Mouse (Mus musculus) hindbrain, embryonic 16.5 days (tissue): ENCODE data around the gene Myo16. TPM values are rescaled to one million over a fixed set of nuclear protein-coding genes. Genes with fewer than 3 reads are reported as not detected.
A peak's percentile ranks its signal among the peaks of the same experiment; 100 is the strongest.

ENCODE experiments used
- ATAC-seq: fragments of 200-750 bp; cut with Nextera tagmentation; 2 replicates; pipeline ENCODE4 v1.8.0; 2017; ENCODE audit warnings: moderate TSS enrichment, moderate library complexity
- H3K27ac ChIP-seq: fragments of 300-500 bp; sonication (generic); 2 replicates; pipeline ENCODE4 v1.5.1; 2014; ENCODE audit warnings: low read depth, mild to moderate bottlenecking, control low read depth, low read length, moderate library complexity
- H3K27me3 ChIP-seq: fragments of 300-500 bp; sonication (generic); replicated peaks from 2 replicates; pipeline ENCODE4 v1.6.1; 2014; ENCODE audit warnings: low read length; ENCODE audit not compliant: control insufficient read depth, insufficient read depth
- H3K36me3 ChIP-seq: fragments of 300-500 bp; sonication (generic); 2 replicates; pipeline ENCODE4 v1.6.1; 2014; ENCODE audit warnings: mild to moderate bottlenecking, low read length, moderate library complexity, mixed read lengths; ENCODE audit not compliant: control insufficient read depth, insufficient read depth
- H3K4me1 ChIP-seq: fragments of 300-500 bp; sonication (generic); 2 replicates; pipeline ENCODE4 v1.6.1; 2014; ENCODE audit warnings: low read depth, low read length; ENCODE audit not compliant: control insufficient read depth, insufficient read depth
- H3K4me2 ChIP-seq: fragments of 300-500 bp; sonication (generic); 2 replicates; pipeline ENCODE4 v1.6.1; 2014; ENCODE audit warnings: mild to moderate bottlenecking, low read length, control low read depth, moderate library complexity
- H3K4me3 ChIP-seq: fragments of 300-500 bp; sonication (generic); 2 replicates; pipeline ENCODE4 v1.5.1; 2014; ENCODE audit warnings: mild to moderate bottlenecking, low read length, control low read depth, moderate library complexity
- H3K9ac ChIP-seq: fragments of 300-500 bp; sonication (generic); 2 replicates; pipeline ENCODE4 v1.6.1; 2014; ENCODE audit warnings: low read depth, mild to moderate bottlenecking, control low read depth, low read length, moderate library complexity
- H3K9me3 ChIP-seq: fragments of 300-500 bp; sonication (generic); 2 replicates; pipeline ENCODE4 v1.6.1; 2014; ENCODE audit warnings: mild to moderate bottlenecking, low read length, moderate library complexity; ENCODE audit not compliant: control insufficient read depth
- WGBS: fragments of 180-500 bp; shearing (Covaris S2); extraction: QIAGEN DNeasy Blood & Tissue Kit; methylation state at CpG from one replicate; pipeline ENCODE4 v1.1.7; 2014; 5-methylcytosine and 5-hydroxymethylcytosine counted together
- polyA plus RNA-seq: library from polyadenylated mRNA; unstranded; fragments of >200 nt; fragmentation: Nextera tagmentation; extraction: Ambion mirVana; gene quantifications from 2 replicates; pipeline ENCODE4 v1.2.1, GENCODE M21; 2015

Myo16 gene
- polyA plus RNA-seq, 1 experiment from 2014 or later: 6.1 TPM

DNA sequence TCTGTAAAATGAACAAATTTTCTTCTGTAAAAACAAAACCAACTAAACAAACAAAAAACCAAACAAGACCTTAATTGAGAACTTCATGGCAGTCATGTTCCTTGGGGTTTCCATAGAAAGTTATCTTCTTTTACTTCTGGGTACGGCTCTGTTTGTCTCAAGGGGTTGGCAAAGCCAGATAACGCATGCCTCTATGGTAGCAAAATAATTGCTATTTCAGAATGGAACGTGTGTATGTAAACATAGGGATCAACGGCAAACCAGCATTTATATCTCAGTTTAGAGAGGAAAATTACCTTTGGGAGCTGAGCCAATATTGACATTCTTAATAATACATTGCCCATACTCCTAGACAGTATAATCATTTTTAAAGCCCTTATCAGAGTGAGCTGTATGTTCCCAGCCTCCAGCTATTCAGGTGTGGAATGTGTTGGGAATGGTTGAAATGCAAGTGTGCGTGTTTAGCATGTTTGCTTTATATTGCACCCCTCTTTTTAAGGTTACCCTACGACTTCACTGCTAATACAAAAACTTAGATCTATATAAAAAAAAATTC is 1.9 kb upstream of the Myo16 start:
- H3K4me3 ChIP-seq: no peak overlapping the region

DNA sequence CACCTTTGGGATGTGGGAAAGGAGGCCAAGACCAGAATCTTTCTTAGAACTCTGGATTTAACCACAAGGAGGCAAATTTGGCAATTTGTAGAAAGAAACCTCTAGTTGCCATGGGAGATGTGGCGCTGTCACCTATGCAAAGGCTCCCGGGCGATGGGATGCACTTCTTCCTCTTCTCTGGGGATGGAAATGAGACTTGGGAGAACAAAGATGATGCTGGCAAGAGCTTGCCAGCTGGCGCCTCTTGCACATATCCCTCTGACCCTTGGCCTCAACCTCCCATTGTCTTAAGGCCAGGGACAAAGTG is 681 bp downstream of the Myo16 start:
- no peak for ATAC-seq
- Histone ChIP-seq H3K27me3 (no peaks in the 10 kb centered on the region), H3K27ac (peak overlapping the region; percentile 59), H3K36me3 (no peaks in the 10 kb centered on the region), H3K4me3 (peak overlapping the region; percentile 80), H3K9me3 (0 out of 2 replicates have a peak, but pooled peaks cover 2% of the 10 kb centered on the region), H3K9ac (peak overlapping the region; percentile 86), H3K4me1 (peaks cover 12% of the 10 kb centered on the region), H3K4me2 (peak overlapping the region; percentile 74)
- 4% methylated on average over 4 of the region's 4 CpGs for WGBS

More for the DNA sequence above, 1.9 kb upstream of the Myo16 start:
- H3K4me2 ChIP-seq: no peak overlapping the region
- WGBS: 76% methylated on average over 6 of the region's 6 CpGs
- no peak for ATAC-seq
- H3K9me3 ChIP-seq: no peaks in the 10 kb centered on the region
- no peak overlapping the region for H3K27ac ChIP-seq
- H3K27me3 ChIP-seq: no peaks in the 10 kb centered on the region
- H3K36me3 ChIP-seq: no peaks in the 10 kb centered on the region
- peaks cover 12% of the 10 kb centered on the region for H3K4me1 ChIP-seq
- no peak overlapping the region for H3K9ac ChIP-seq

- H3K27ac ChIP-seq: no peak overlapping the region
- peak overlapping the region; percentile 80 for H3K4me3 ChIP-seq
- no peak overlapping the region for H3K9ac ChIP-seq
- 0 out of 2 replicates have a peak, but pooled peaks cover 2% of the 10 kb centered on the region for H3K9me3 ChIP-seq
- 95% methylated on average over 16 of the region's 16 CpGs for WGBS
- no peak for ATAC-seq
- H3K4me1 ChIP-seq: peaks cover 12% of the 10 kb centered on the region
- no peaks in the 10 kb centered on the region for H3K36me3 ChIP-seq
- peak overlapping the region; percentile 74 for H3K4me2 ChIP-seq
- H3K27me3 ChIP-seq: no peaks in the 10 kb centered on the region
These were observed 1.4 kb downstream of the Myo16 start for GRCm38 (mm10) chr8:10155075-10155474.

DNA sequence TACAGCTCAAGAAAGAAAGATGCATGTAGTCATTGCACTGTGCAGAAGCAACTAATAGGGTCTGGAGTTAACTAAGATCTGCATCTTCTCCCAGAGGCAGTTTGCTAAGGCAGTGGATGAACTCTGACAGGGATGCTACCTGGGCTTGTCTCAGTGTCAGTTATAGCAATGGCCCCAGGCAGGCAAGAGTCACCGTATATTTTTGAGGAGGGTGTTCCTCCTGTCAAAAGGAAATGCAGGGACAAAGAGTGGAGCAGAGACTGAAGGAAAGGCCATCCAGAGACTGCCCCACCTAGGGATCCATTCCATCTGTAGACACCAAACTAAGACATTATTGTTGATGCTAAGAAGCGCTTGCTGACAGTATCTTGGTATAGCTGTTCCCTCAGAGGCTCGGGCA is 7.4 kb downstream of the Myo16 start:
- Histone ChIP-seq H3K4me1 (peaks cover 1% of the 10 kb centered on the region), H3K9me3 (0 out of 2 replicates have a peak, but pooled peaks cover 2% of the 10 kb centered on the region)

DNA sequence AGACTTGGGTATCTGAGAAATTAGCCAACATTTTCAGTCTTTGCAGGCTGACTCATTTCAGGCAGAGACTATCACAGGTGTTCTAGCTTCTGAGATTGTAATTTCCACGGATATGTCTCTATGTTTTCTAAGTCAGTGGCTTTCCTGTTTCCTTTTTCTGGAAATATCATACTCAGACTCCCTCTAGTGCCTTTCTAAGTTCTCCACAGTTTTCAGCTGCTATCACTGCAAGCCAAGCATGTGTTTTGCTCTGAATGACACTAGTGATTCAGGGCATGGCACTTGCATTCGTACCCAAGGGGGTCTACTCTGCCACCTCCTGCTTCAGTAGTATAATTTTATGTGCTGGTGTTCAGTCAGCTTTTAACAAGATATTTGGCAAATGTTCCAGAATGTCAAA is 11.2 kb downstream of the Myo16 start:
- H3K9me3 ChIP-seq: no peaks in the 10 kb centered on the region
- H3K4me1 ChIP-seq: no peaks in the 10 kb centered on the region
- H3K4me3 ChIP-seq: no peak overlapping the region
- H3K36me3 ChIP-seq: no peaks in the 10 kb centered on the region
- 70% methylated on average over 2 of the region's 2 CpGs for WGBS
- H3K4me2 ChIP-seq: no peak overlapping the region
- no peak overlapping the region for H3K9ac ChIP-seq
- H3K27ac ChIP-seq: no peak overlapping the region
- no peak for ATAC-seq
- no peaks in the 10 kb centered on the region for H3K27me3 ChIP-seq

More for the DNA sequence above, 7.4 kb downstream of the Myo16 start:
- Histone ChIP-seq H3K36me3 (no peaks in the 10 kb centered on the region), H3K4me2 (no peak overlapping the region), H3K27me3 (no peaks in the 10 kb centered on the region), H3K4me3 (no peak overlapping the region), H3K9ac (no peak overlapping the region), H3K27ac (no peak overlapping the region)
- no peak for ATAC-seq
- WGBS: 89% methylated on average over 3 of the region's 3 CpGs

- no peak for ATAC-seq
- H3K4me1 ChIP-seq: peaks cover 6% of the 10 kb centered on the region
- H3K4me2 ChIP-seq: no peak overlapping the region
- H3K9me3 ChIP-seq: no peaks in the 10 kb centered on the region
- whole genome bisulfite sequencing: 84% methylated on average over 4 of the region's 4 CpGs
- no peak overlapping the region for H3K4me3 ChIP-seq
- H3K9ac ChIP-seq: no peak overlapping the region
- no peak overlapping the region for H3K27ac ChIP-seq
- H3K27me3 ChIP-seq: no peaks in the 10 kb centered on the region
- H3K36me3 ChIP-seq: no peaks in the 10 kb centered on the region
These were observed 14.6 kb downstream of the Myo16 start for GRCm38 (mm10) chr8:10168326-10168725.

DNA sequence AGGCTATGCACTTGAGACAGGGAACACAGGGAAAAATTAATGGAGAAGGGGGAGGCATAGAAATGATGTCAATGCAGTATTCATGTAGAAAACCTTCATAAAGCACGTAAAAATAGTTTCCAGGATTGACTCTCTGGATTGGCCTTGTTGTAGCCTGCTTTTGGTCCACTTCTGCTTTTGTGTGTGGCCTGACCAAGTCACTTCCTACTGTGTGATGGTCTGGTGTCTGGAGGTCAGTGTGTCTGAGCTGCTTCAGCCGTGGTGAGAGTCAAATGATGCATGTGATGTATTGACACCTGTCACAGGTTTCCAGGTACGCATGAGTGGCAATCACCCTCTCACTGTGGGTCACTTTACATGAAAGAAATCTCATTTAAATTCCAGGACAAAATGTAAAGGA is 16.2 kb downstream of the Myo16 start:
- H3K4me2 ChIP-seq: no peak overlapping the region
- no peaks in the 10 kb centered on the region for H3K27me3 ChIP-seq
- H3K27ac ChIP-seq: no peak overlapping the region
- no peaks in the 10 kb centered on the region for H3K9me3 ChIP-seq
- H3K4me3 ChIP-seq: no peak overlapping the region
- peaks cover 15% of the 10 kb centered on the region for H3K4me1 ChIP-seq
- 77% methylated on average over 3 of the region's 3 CpGs for WGBS
- ATAC-seq: no peak
- H3K9ac ChIP-seq: no peak overlapping the region
- no peaks in the 10 kb centered on the region for H3K36me3 ChIP-seq

GRCm38 (mm10) chr8:10171321-10171720 is 17.6 kb downstream of the Myo16 start:
- H3K36me3 ChIP-seq: no peaks in the 10 kb centered on the region
- H3K4me1 ChIP-seq: peaks cover 15% of the 10 kb centered on the region
- no peak for ATAC-seq
- H3K4me3 ChIP-seq: no peak overlapping the region
- H3K27me3 ChIP-seq: no peaks in the 10 kb centered on the region
- no peak overlapping the region for H3K9ac ChIP-seq
- H3K27ac ChIP-seq: no peak overlapping the region
- no peaks in the 10 kb centered on the region for H3K9me3 ChIP-seq
- no peak overlapping the region for H3K4me2 ChIP-seq
- 53% methylated on average over 2 of the region's 2 CpGs for WGBS

DNA sequence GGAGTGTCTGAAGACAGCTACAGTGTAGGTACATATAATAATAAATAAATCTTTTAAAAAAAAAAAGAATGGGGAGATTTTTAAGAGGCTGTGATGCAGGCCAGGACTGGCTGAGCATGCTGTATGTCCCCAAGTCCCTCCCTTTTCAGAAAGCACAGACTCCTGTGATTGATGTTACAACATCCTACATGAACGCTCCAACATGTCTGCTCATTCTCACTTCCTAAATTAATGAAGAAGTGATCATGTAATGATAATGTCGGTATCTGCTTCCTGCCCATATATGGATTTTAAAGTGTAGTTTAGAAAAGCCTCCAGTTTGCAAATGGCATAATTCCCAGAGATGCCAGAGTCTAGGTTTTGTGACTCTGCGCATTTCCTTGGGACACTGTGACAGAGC is 18.6 kb downstream of the Myo16 start:
- H3K27ac ChIP-seq: no peak overlapping the region; the same call in 1 of the 2 replicates
- no peak overlapping the region for H3K4me3 ChIP-seq
- no peak for ATAC-seq
- H3K4me2 ChIP-seq: no peak overlapping the region
- H3K27me3 ChIP-seq: no peaks in the 10 kb centered on the region
- WGBS: 90% methylated on average over 3 of the region's 3 CpGs
- no peaks in the 10 kb centered on the region for H3K36me3 ChIP-seq
- H3K9me3 ChIP-seq: no peaks in the 10 kb centered on the region
- H3K9ac ChIP-seq: no peak overlapping the region
- peaks cover 15% of the 10 kb centered on the region for H3K4me1 ChIP-seq
